Mouse (Mus musculus) kidney, adult 2 months (tissue): ENCODE results near the gene Rd3l. TPM values are rescaled to one million over a fixed set of nuclear protein-coding genes. Genes with fewer than 3 reads are reported as not detected.

Experiments
- DNase-seq: peaks from one replicate; pipeline ENCODE4 v3.0.0; 2021
- H3K27ac ChIP-seq: fragments of 200-500 bp; 2 replicates; pipeline ENCODE4 v1.5.1; 2012; ENCODE audit warnings: low read depth, low read length, control low read depth, inconsistent platforms; ENCODE audit not compliant: insufficient read depth
- H3K27me3 ChIP-seq: fragments of 200-500 bp; replicated peaks from 2 replicates; pipeline ENCODE4 v1.6.1; 2012; ENCODE audit warnings: mild to moderate bottlenecking, moderate library complexity, low read length, inconsistent platforms; ENCODE audit not compliant: control insufficient read depth, insufficient read depth
- H3K36me3 ChIP-seq: fragments of 200-500 bp; 2 replicates; pipeline ENCODE4 v1.6.1; 2012; ENCODE audit warnings: mild to moderate bottlenecking, moderate library complexity, low read length, inconsistent platforms; ENCODE audit not compliant: control insufficient read depth, insufficient read depth
- H3K4me1 ChIP-seq: fragments of 200-500 bp; 2 replicates; pipeline ENCODE4 v1.6.1; 2011; ENCODE audit warnings: low read length; ENCODE audit not compliant: control insufficient read depth, insufficient read depth
- H3K4me3 ChIP-seq: fragments of 200-500 bp; 2 replicates; pipeline ENCODE4 v1.5.1; 2011; ENCODE audit warnings: mild to moderate bottlenecking, low read depth, low read length, control low read depth; ENCODE audit not compliant: insufficient read depth
- CTCF ChIP-seq: fragments of 200-500 bp; conservative IDR thresholded peaks from 2 replicates; pipeline ENCODE4 v1.5.1; 2011; ENCODE audit warnings: low read depth, mild to moderate bottlenecking, control low read depth, low read length, moderate library complexity, mixed read lengths; ENCODE audit not compliant: insufficient read depth, insufficient read length
- POLR2A ChIP-seq: fragments of 200-500 bp; IDR thresholded peaks from one replicate; pipeline ENCODE4 v1.6.1; 2011; ENCODE audit warnings: low read depth, low read length, control low read depth
- WGBS: fragments of 180-500 bp; shearing (Covaris S2); methylation state at CpG from one replicate; pipeline ENCODE4 v1.1.7; 2018; 5-methylcytosine and 5-hydroxymethylcytosine counted together
- polyA plus RNA-seq: library from polyadenylated mRNA; depleted of rRNA; stranded (reverse); fragments of >200 nt; gene quantifications from 2 replicates; pipeline ENCODE4 v1.2.3, GENCODE M21; 2012

The Rd3l gene
- polyA plus RNA-seq, 1 experiment: not detected

DNA sequence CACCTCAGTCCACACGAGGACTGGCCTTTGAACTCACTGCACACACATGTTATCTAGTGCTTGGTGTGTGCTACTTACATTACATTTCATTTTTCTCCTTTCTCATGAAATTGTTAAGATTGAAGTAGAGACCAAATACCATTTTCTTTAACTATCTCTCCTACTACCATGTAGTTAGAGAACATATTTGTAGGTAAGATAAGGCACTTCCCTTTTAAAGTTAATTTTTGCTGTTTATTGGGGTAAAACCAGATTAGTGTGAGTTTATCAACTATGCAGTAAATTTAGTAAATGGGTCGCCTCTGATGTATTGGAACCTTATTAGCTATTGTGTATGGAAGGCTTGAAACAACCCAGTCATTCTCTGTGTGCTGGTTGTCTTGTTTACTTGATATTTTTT is 2.0 kb upstream of the Rd3l start:
- no peaks in the 10 kb centered on the region for H3K4me1 ChIP-seq
- 64% methylated on average over 2 of the region's 2 CpGs for WGBS
- no peak overlapping the region for H3K27ac ChIP-seq
- no peak overlapping the region for H3K4me3 ChIP-seq
- H3K27me3 ChIP-seq: no peaks in the 10 kb centered on the region
- no peaks in the 10 kb centered on the region for H3K36me3 ChIP-seq
- TF ChIP-seq CTCF (no peak), POLR2A (no peak)
- no peak for DNase-seq

DNA sequence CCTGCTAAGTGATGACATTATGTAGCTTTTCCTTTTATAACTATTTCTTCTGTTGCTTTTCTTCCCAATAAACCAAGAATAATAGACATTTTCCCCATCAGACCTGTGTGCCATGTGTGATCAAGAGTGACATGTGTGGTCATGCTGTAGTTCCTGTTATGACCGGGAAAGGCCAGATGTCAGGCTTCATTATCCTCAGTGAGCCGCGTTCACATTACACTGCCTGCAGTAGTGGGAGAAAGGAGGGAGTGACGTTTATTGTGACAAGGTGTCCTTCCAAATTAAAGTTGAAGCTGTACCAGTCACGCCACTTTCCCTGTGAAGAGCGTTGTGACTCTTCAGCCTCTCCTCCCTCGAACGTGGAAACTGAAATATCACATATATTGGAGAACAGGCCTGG is 714 bp upstream of the Rd3l start:
- H3K36me3 ChIP-seq: no peaks in the 10 kb centered on the region
- no peak overlapping the region for H3K27ac ChIP-seq
- H3K4me3 ChIP-seq: no peak overlapping the region
- no peak for DNase-seq
- 48% methylated on average over 8 of the region's 8 CpGs for WGBS
- TF ChIP-seq CTCF: no peak
- no peak for TF ChIP-seq POLR2A
- H3K4me1 ChIP-seq: no peaks in the 10 kb centered on the region
- no peaks in the 10 kb centered on the region for H3K27me3 ChIP-seq

DNA sequence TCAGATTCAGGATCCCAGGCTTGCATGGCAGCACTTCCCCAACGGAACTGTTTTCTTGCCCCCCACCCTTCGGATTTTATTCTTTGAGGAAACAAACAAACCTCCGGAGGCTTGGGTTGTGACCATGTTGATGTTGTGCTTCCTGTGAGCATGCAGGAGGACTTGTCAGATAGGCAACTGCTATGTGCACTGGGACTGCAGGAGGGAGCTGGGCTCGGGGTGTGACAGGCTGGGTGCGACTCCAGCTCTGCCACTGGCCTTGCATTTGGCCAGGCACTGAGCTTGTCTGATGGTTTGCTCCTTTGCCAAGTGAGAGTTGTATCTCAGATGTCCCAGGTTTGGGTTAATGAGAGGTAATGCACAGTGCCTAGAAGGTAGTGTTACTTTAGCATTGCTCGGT is 2.8 kb downstream of the Rd3l start:
- H3K27ac ChIP-seq: no peak overlapping the region
- H3K36me3 ChIP-seq: no peaks in the 10 kb centered on the region
- TF ChIP-seq POLR2A: no peak
- TF ChIP-seq CTCF: no peak
- H3K27me3 ChIP-seq: no peaks in the 10 kb centered on the region
- 78% methylated on average over 6 of the region's 6 CpGs for WGBS
- no peak for DNase-seq
- no peaks in the 10 kb centered on the region for H3K4me1 ChIP-seq
- no peak overlapping the region for H3K4me3 ChIP-seq

GRCm38 (mm10) chr12:111977138-111977537 is 4.0 kb downstream of the Rd3l start:
- no peak for TF ChIP-seq POLR2A
- no peak for TF ChIP-seq CTCF
- Histone ChIP-seq H3K36me3 (no peaks in the 10 kb centered on the region), H3K4me3 (no peak overlapping the region), H3K27me3 (no peaks in the 10 kb centered on the region), H3K4me1 (no peaks in the 10 kb centered on the region), H3K27ac (no peak overlapping the region)
- WGBS: 43% methylated on average over 6 of the region's 6 CpGs
- peak; percentile 51 for DNase-seq

- H3K4me3 ChIP-seq: no peak overlapping the region
- no peaks in the 10 kb centered on the region for H3K36me3 ChIP-seq
- DNase-seq: no peak
- H3K4me1 ChIP-seq: no peaks in the 10 kb centered on the region
- TF ChIP-seq CTCF (no peak), POLR2A (no peak)
- 65% methylated on average over 6 of the region's 6 CpGs for WGBS
- no peak overlapping the region for H3K27ac ChIP-seq
- H3K27me3 ChIP-seq: no peaks in the 10 kb centered on the region
These were observed 6.5 kb downstream of the Rd3l start for GRCm38 (mm10) chr12:111974578-111974977.

DNA sequence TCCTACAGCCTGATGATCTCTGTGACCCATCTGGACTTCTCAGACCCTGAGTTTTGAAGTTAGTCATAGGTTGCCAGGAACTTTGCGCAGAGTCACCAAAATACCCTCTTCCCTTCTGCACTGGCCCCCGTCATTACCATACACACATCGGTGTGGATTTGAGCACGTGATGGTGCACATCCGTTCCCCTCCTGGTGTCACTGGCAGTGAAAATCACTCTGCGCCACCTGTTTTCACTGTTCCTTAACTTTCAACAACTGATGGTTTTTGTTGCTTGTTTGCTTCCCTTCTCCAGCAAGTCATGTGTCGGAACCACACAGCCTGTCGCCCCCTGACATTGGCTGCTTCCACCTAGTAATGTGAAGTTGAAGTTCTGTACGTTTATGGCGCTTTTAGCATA is 8.6 kb downstream of the Rd3l start:
- TF ChIP-seq POLR2A (no peak), CTCF (no peak)
- 92% methylated on average over 10 of the region's 10 CpGs for WGBS
- no peaks in the 10 kb centered on the region for H3K4me1 ChIP-seq
- H3K27ac ChIP-seq: no peak overlapping the region
- H3K4me3 ChIP-seq: no peak overlapping the region
- no peaks in the 10 kb centered on the region for H3K36me3 ChIP-seq
- no peaks in the 10 kb centered on the region for H3K27me3 ChIP-seq
- DNase-seq: no peak

GRCm38 (mm10) chr12:111971231-111971686 is 9.9 kb downstream of the Rd3l start, which contains the start of gene Tdrd9:
Tdrd9 (plus strand) TSS chr12:111971559.
- H3K36me3 ChIP-seq: no peaks in the 10 kb centered on the region
- H3K4me3 ChIP-seq: no peak within 1 kb of the TSS
- no peak within 1 kb of the TSS for H3K27ac ChIP-seq
- no peak for TF ChIP-seq POLR2A
- TF ChIP-seq CTCF: no peak
- DNase-seq: no peak
- H3K27me3 ChIP-seq: no peaks in the 10 kb centered on the region
- WGBS: 77% methylated on average over 18 of the region's 18 CpGs
- H3K4me1 ChIP-seq: peaks cover 3% of the 10 kb centered on the region; the same call in 1 of the 2 replicates

DNA sequence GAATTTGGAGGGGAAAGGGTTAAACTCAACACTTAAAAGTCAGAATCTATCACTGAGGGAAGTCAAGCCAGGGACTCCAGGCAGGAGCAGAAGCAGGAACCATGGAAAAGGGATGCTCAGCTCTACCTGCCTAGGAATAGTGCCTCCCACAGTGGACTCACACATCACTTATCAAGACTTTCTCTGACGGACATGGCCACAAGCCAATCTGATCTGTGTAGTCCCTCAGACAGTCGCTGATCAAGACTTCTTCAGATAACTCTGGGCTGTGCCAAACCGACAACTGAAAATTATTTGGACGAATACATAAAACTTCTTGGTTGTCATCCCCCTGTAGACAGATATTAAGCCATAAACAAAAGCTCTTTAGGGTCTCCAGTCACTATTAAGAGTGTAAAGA is 11.0 kb downstream of the Rd3l start:
- Histone ChIP-seq H3K4me1 (peaks cover 15% of the 10 kb centered on the region), H3K27ac (no peak overlapping the region)
- 74% methylated on average over 4 of the region's 4 CpGs for WGBS

More for the DNA sequence above, 11.0 kb downstream of the Rd3l start:
- H3K4me3 ChIP-seq: no peak overlapping the region
- H3K27me3 ChIP-seq: no peaks in the 10 kb centered on the region
- H3K36me3 ChIP-seq: no peaks in the 10 kb centered on the region
- TF ChIP-seq CTCF (no peak), POLR2A (no peak)
- no peak for DNase-seq
